9 mouse cellular contexts compared by ENCODE assay signal in genomic region chr9:57523754-57524153, GRCm38 (mm10). TPM values are rescaled to one million over a fixed set of nuclear protein-coding genes. Genes with fewer than 3 reads are reported as not detected.
DNase-seq lines count a peak whose midpoint lies in the region; ATAC-seq and TF ChIP-seq lines count a peak whose summit lies in the region.
"Had no signal": no experiment of that assay in that cellular context is flagged by ENCODE, and none has a peak within 500 bp of the region (broad histone marks: within the 10 kb centered on the region; RNA-seq: fewer than 3 reads in every experiment).

No protein-coding gene starts in this region.

- H3K4me3 ChIP-seq in hindbrain, embryonic 15.5 days, result no peak overlapping the region
- no peak overlapping the region for H3K4me3 ChIP-seq in hindbrain, embryonic 13.5 days
- peak overlapping the region in 1 of 2 experiments; percentile 17; a peak in 1 of 4 replicates for H3K4me3 ChIP-seq in MEL (ENCODE audit: control insufficient read depth in 1 of 2, insufficient read depth in 1 of 2, low read depth in 2 of 2, low read length in 2 of 2)
- 0 out of 2 replicates have a peak overlapping the region, but pooled peaks have one; percentile 13 for H3K4me3 ChIP-seq in heart, postnatal 0 days (ENCODE audit: low read depth, low read length)
- H3K4me3 ChIP-seq: midbrain, embryonic 12.5 days had no signal

- peak; percentile 47 for TF ChIP-seq RAD21 in MEL (IDR thresholded peaks at IDR 0.05; ENCODE audit: low read depth, low read length)

- DNase-seq in A20 (ENCODE audit: low read depth, low spot score) (peak; percentile 78), MEL (ENCODE audit: low read depth, low spot score) (peak; percentile 71)
- peak; percentile 62 for DNase-seq in heart, postnatal 0 days (ENCODE audit: low spot score)
- no peak for DNase-seq in ovary, postnatal 14 days (ENCODE audit: low spot score)
- DNase-seq in frontal cortex, postnatal 14 days (ENCODE audit: low spot score in 2 of 2), result no peak

- H3K4me2 ChIP-seq in hindbrain, embryonic 15.5 days, result peak overlapping the region; percentile 7; the same call in 1 of the 2 replicates
- no peak overlapping the region for H3K4me2 ChIP-seq in hindbrain, embryonic 13.5 days
- H3K4me2 ChIP-seq in heart, postnatal 0 days (ENCODE audit: low read depth, low read length), result peak overlapping the region; percentile 60

- peaks cover 69% of the 10 kb centered on the region for H3K79me2 ChIP-seq in MEL (ENCODE audit: control insufficient read depth, insufficient read depth, low read length, poor library complexity)

- H3K27me3 ChIP-seq in hindbrain, embryonic 15.5 days, result no peaks in the 10 kb centered on the region
- H3K27me3 ChIP-seq in hindbrain, embryonic 13.5 days, result no peaks in the 10 kb centered on the region
- no peaks in the 10 kb centered on the region for H3K27me3 ChIP-seq in MEL (ENCODE audit: control insufficient read depth in 1 of 2, insufficient read depth in 2 of 2, low read length in 2 of 2)
- no peaks in the 10 kb centered on the region for H3K27me3 ChIP-seq in heart, postnatal 0 days (ENCODE audit: control insufficient read depth, insufficient read depth, low read length)
- H3K27me3 ChIP-seq: midbrain, embryonic 12.5 days had no signal

- no peaks in the 10 kb centered on the region for H3K9me3 ChIP-seq in hindbrain, embryonic 15.5 days
- H3K9me3 ChIP-seq in hindbrain, embryonic 13.5 days, result no peaks in the 10 kb centered on the region
- no peaks in the 10 kb centered on the region for H3K9me3 ChIP-seq in MEL (replicated peaks; ENCODE audit: insufficient read depth, low read length)
- no peaks in the 10 kb centered on the region for H3K9me3 ChIP-seq in heart, postnatal 0 days (replicated peaks; ENCODE audit: control insufficient read depth, low read length)
- H3K9me3 ChIP-seq: midbrain, embryonic 12.5 days had no signal

- peak in 2 of 3 experiments; percentile 50 to 69; a peak in 4 of 6 replicates for TF ChIP-seq CTCF in MEL (IDR thresholded peaks at IDR 0.05 in 2 of 3, conservative IDR thresholded peaks at IDR 0.05 in 1 of 3; ENCODE audit: control insufficient read depth in 1 of 3, insufficient read depth in 1 of 3, low read depth in 2 of 3, low read length in 3 of 3, poor library complexity in 1 of 3, severe bottlenecking in 1 of 3)
- peak; percentile 49 for TF ChIP-seq CTCF in heart, postnatal 0 days (IDR thresholded peaks at IDR 0.05; ENCODE audit: low read depth)

- no peak for TF ChIP-seq EP300 in MEL (IDR thresholded peaks at IDR 0.05; ENCODE audit: low read depth in 1 of 2, low read length in 2 of 2)
- TF ChIP-seq EP300 in heart, postnatal 0 days (IDR thresholded peaks at IDR 0.05; ENCODE audit: low read depth), result no peak

- ATAC-seq in hindbrain, embryonic 15.5 days (ENCODE audit: low FRiP score, low read depth), result no peak
- ATAC-seq in hindbrain, embryonic 13.5 days (ENCODE audit: low FRiP score), result no peak
- ATAC-seq in heart, postnatal 0 days (ENCODE audit: insufficient read depth, low read depth), result no peak
- ATAC-seq in activated CD4-positive, CD25-positive, alpha-beta regulatory T cell, adult 4 months, result no peak

- H3K36me3 ChIP-seq in hindbrain, embryonic 15.5 days, result no peaks in the 10 kb centered on the region
- no peaks in the 10 kb centered on the region for H3K36me3 ChIP-seq in hindbrain, embryonic 13.5 days
- peaks cover 2 to 38% of the 10 kb centered on the region in 2 experiments for H3K36me3 ChIP-seq in MEL (ENCODE audit: control insufficient read depth in 1 of 2, insufficient read depth in 2 of 2, low read length in 2 of 2)
- H3K36me3 ChIP-seq in heart, postnatal 0 days (replicated peaks; ENCODE audit: control insufficient read depth, insufficient read depth, low read length), result 0 out of 2 replicates have a peak, but pooled peaks cover 6% of the 10 kb centered on the region
- H3K36me3 ChIP-seq: midbrain, embryonic 12.5 days had no signal

- WGBS in hindbrain, embryonic 15.5 days, result 89% methylated on average over 1 of the region's 1 CpGs
- WGBS in hindbrain, embryonic 13.5 days, result 84% methylated on average over 1 of the region's 1 CpGs
- WGBS in heart, postnatal 0 days, result 74% methylated on average over 1 of the region's 1 CpGs

- H3K4me1 ChIP-seq in hindbrain, embryonic 15.5 days (replicated peaks), result peaks cover 38% of the 10 kb centered on the region
- H3K4me1 ChIP-seq in hindbrain, embryonic 13.5 days (replicated peaks), result peaks cover 40% of the 10 kb centered on the region
- H3K4me1 ChIP-seq in MEL (ENCODE audit: control insufficient read depth in 1 of 2, insufficient read depth in 2 of 2, low read length in 2 of 2), result peaks cover 9 to 12% of the 10 kb centered on the region in 2 experiments
- H3K4me1 ChIP-seq in heart, postnatal 0 days (ENCODE audit: control insufficient read depth, insufficient read depth), result peaks cover 38% of the 10 kb centered on the region; the same call in 1 of the 2 replicates

- no peak overlapping the region for H3K9ac ChIP-seq in hindbrain, embryonic 15.5 days
- H3K9ac ChIP-seq in hindbrain, embryonic 13.5 days, result no peak overlapping the region
- 0 out of 2 replicates have a peak overlapping the region, but pooled peaks have one; percentile 1 for H3K9ac ChIP-seq in MEL (ENCODE audit: control insufficient read depth, low read depth, low read length, poor library complexity, severe bottlenecking)
- H3K9ac ChIP-seq in heart, postnatal 0 days (replicated peaks; ENCODE audit: low read depth, low read length), result no peak overlapping the region

- H3K27ac ChIP-seq in hindbrain, embryonic 15.5 days (replicated peaks), result no peak overlapping the region
- no peak overlapping the region for H3K27ac ChIP-seq in hindbrain, embryonic 13.5 days
- no peak overlapping the region for H3K27ac ChIP-seq in MEL (ENCODE audit: control insufficient read depth, low read depth, low read length)
- H3K27ac ChIP-seq in heart, postnatal 0 days (ENCODE audit: low read depth), result no peak overlapping the region
- H3K27ac ChIP-seq: midbrain, embryonic 12.5 days had no signal

- no peak for TF ChIP-seq POLR2A in MEL (IDR thresholded peaks at IDR 0.05; ENCODE audit: control insufficient read depth in 1 of 2, insufficient read depth in 1 of 2, low read depth in 1 of 2, low read length in 2 of 2, poor library complexity in 1 of 2)

RNA-seq across cellular contexts. Expression of gene Cox5a, which starts 2.7 kb away (rescaled TPM):
- 894 and 915 TPM in 2 replicates for polyA plus RNA-seq in hindbrain, embryonic 15.5 days (2015; fragmentation: Nextera tagmentation; extraction: Ambion mirVana)
- 875 and 879 TPM in 2 replicates for polyA plus RNA-seq in hindbrain, embryonic 13.5 days (2015; fragmentation: Nextera tagmentation; extraction: Ambion mirVana)
- total RNA-seq in MEL (2012; rRNA removed), result 364 and 367 TPM in 2 replicates
- 100 to 1,000 TPM in 1 of 2 experiments, not detected in 1; 400 TPM for polyA plus RNA-seq in MEL (2012; ENCODE audit: insufficient read depth in 1 of 2, insufficient read length in 2 of 2, low read depth in 1 of 2, low replicate concordance in 2 of 2, missing spikeins in 1 of 2)
- total RNA-seq in heart, postnatal 0 days (2014; rRNA removed; ENCODE audit: low replicate concordance), result 1,146 and 1,154 TPM in 2 replicates
- 4,139 and 4,337 TPM in 2 replicates for polyA plus RNA-seq in heart, postnatal 0 days (2015; fragmentation: Nextera tagmentation; extraction: Ambion mirVana)
- 100 to 1,000 TPM; 315 to 368 TPM for polyA plus RNA-seq in activated CD4-positive, CD25-positive, alpha-beta regulatory T cell, adult 4 months (2017; shearing (Covaris generic))

RNA-seq across cellular contexts. Expression of gene Fam219b, which starts 13.6 kb away (rescaled TPM):
- polyA plus RNA-seq in hindbrain, embryonic 15.5 days (2015; fragmentation: Nextera tagmentation; extraction: Ambion mirVana), result 25.0 TPM in 2 replicates
- polyA plus RNA-seq in hindbrain, embryonic 13.5 days (2015; fragmentation: Nextera tagmentation; extraction: Ambion mirVana), result 21.6 and 22.4 TPM in 2 replicates
- 12.7 and 16.4 TPM in 2 replicates for total RNA-seq in MEL (2012; rRNA removed)
- polyA plus RNA-seq in MEL (2012; ENCODE audit: insufficient read depth in 1 of 2, insufficient read length in 2 of 2, low read depth in 1 of 2, low replicate concordance in 2 of 2, missing spikeins in 1 of 2), result 10 to 100 TPM in 1 of 2 experiments, not detected in 1; 12.8 TPM
- 4.5 and 9.2 TPM in 2 replicates for total RNA-seq in heart, postnatal 0 days (2014; rRNA removed; ENCODE audit: low replicate concordance)
- polyA plus RNA-seq in heart, postnatal 0 days (2015; fragmentation: Nextera tagmentation; extraction: Ambion mirVana), result 8.0 and 8.8 TPM in 2 replicates
- polyA plus RNA-seq in activated CD4-positive, CD25-positive, alpha-beta regulatory T cell, adult 4 months (2017; shearing (Covaris generic)), result 10 to 100 TPM; 21.7 to 33.7 TPM

RNA-seq across cellular contexts. Expression of gene Rpp25, which starts 19.9 kb away (rescaled TPM):
- 17.7 and 18.0 TPM in 2 replicates for polyA plus RNA-seq in hindbrain, embryonic 15.5 days (2015; fragmentation: Nextera tagmentation; extraction: Ambion mirVana)
- polyA plus RNA-seq in hindbrain, embryonic 13.5 days (2015; fragmentation: Nextera tagmentation; extraction: Ambion mirVana), result 15.6 and 16.2 TPM in 2 replicates
- total RNA-seq in MEL (2012; rRNA removed), result 0.12 TPM in 1 of 2 replicates, not detected in the other
- under 1 TPM in 1 of 2 experiments, not detected in 1; 0.68 TPM for polyA plus RNA-seq in MEL (2012; ENCODE audit: insufficient read depth in 1 of 2, insufficient read length in 2 of 2, low read depth in 1 of 2, low replicate concordance in 2 of 2, missing spikeins in 1 of 2)
- 13.8 and 21.3 TPM in 2 replicates for total RNA-seq in heart, postnatal 0 days (2014; rRNA removed; ENCODE audit: low replicate concordance)
- 11.3 and 15.0 TPM in 2 replicates for polyA plus RNA-seq in heart, postnatal 0 days (2015; fragmentation: Nextera tagmentation; extraction: Ambion mirVana)
- not detected for polyA plus RNA-seq in activated CD4-positive, CD25-positive, alpha-beta regulatory T cell, adult 4 months (2017; shearing (Covaris generic))

RNA-seq across cellular contexts. Expression of gene Mpi, which starts 28.8 kb away (rescaled TPM):
- 74.7 and 75.9 TPM in 2 replicates for polyA plus RNA-seq in hindbrain, embryonic 15.5 days (2015; fragmentation: Nextera tagmentation; extraction: Ambion mirVana)
- 67.9 and 75.2 TPM in 2 replicates for polyA plus RNA-seq in hindbrain, embryonic 13.5 days (2015; fragmentation: Nextera tagmentation; extraction: Ambion mirVana)
- 24.3 and 25.9 TPM in 2 replicates for total RNA-seq in MEL (2012; rRNA removed)
- 10 to 100 TPM in 1 of 2 experiments, not detected in 1; 37.7 TPM for polyA plus RNA-seq in MEL (2012; ENCODE audit: insufficient read depth in 1 of 2, insufficient read length in 2 of 2, low read depth in 1 of 2, low replicate concordance in 2 of 2, missing spikeins in 1 of 2)
- 130 TPM in 2 replicates for total RNA-seq in heart, postnatal 0 days (2014; rRNA removed; ENCODE audit: low replicate concordance)
- polyA plus RNA-seq in heart, postnatal 0 days (2015; fragmentation: Nextera tagmentation; extraction: Ambion mirVana), result 97.7 and 99.1 TPM in 2 replicates
- 10 to 100 TPM in 1 of 2 experiments, 1 to 10 TPM in 1; 7.8 to 14.8 TPM for polyA plus RNA-seq in activated CD4-positive, CD25-positive, alpha-beta regulatory T cell, adult 4 months (2017; shearing (Covaris generic))

RNA-seq across cellular contexts. Expression of gene Scamp2, which starts 37.0 kb away (rescaled TPM):
- polyA plus RNA-seq in hindbrain, embryonic 15.5 days (2015; fragmentation: Nextera tagmentation; extraction: Ambion mirVana), result 48.6 and 48.9 TPM in 2 replicates
- 56.9 and 58.8 TPM in 2 replicates for polyA plus RNA-seq in hindbrain, embryonic 13.5 days (2015; fragmentation: Nextera tagmentation; extraction: Ambion mirVana)
- 32.4 and 35.4 TPM in 2 replicates for total RNA-seq in MEL (2012; rRNA removed)
- polyA plus RNA-seq in MEL (2012; ENCODE audit: insufficient read depth in 1 of 2, insufficient read length in 2 of 2, low read depth in 1 of 2, low replicate concordance in 2 of 2, missing spikeins in 1 of 2), result 10 to 100 TPM in 1 of 2 experiments, not detected in 1; 51.4 TPM
- 42.1 and 91.7 TPM in 2 replicates for total RNA-seq in heart, postnatal 0 days (2014; rRNA removed; ENCODE audit: low replicate concordance)
- polyA plus RNA-seq in heart, postnatal 0 days (2015; fragmentation: Nextera tagmentation; extraction: Ambion mirVana), result 45.9 and 46.5 TPM in 2 replicates
- polyA plus RNA-seq in activated CD4-positive, CD25-positive, alpha-beta regulatory T cell, adult 4 months (2017; shearing (Covaris generic)), result 10 to 100 TPM; 68.7 to 92.7 TPM

Comparison
In these comparisons a context has a peak if more than half of its experiments do, and no peak if none do; other contexts are left out.
1. DNase-seq: peak in A20 (single experiment), MEL (single experiment) and heart, postnatal 0 days (single experiment); none in ovary, postnatal 14 days (single experiment) and frontal cortex, postnatal 14 days (0 of 2).